Mouse (Mus musculus) liver, adult (tissue): ENCODE results near the gene Ssu2.
A peak's percentile ranks its signal among the peaks of the same experiment; 100 is the strongest.

Source experiments
- GATA4 ChIP-seq: IDR thresholded peaks from 2 replicates; pipeline ENCODE4 v1.6.1; 2014; ENCODE audit warnings: mild to moderate bottlenecking, low read length; ENCODE audit not compliant: insufficient replicate concordance

The Ssu2 gene

DNA sequence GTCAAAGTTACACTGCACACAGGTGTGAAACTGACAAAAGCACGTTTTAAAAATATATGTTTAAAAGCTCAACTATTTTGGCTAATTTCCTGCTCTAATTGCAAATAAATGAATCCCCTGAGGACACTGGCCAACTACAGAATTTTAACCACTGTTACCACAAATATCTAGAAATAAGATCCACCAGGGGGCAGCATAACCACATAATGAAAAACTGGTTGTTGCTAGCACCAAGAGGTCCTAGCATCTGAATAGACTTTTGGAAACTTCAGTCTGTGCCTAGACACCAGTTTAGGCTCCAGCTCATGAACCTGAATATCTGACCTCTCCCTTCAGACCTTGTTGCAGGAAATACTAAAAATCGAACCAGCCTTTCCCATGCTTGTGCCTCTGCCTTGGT is 23.2 kb downstream of the Ssu2 start:
- TF ChIP-seq GATA4, result no peak

GRCm38 (mm10) chr6:112362349-112362958 is 25.4 kb downstream of the Ssu2 start:
- no peak for TF ChIP-seq GATA4

GRCm38 (mm10) chr6:112360676-112361075 is 27.1 kb downstream of the Ssu2 start:
- TF ChIP-seq GATA4, result no peak

DNA sequence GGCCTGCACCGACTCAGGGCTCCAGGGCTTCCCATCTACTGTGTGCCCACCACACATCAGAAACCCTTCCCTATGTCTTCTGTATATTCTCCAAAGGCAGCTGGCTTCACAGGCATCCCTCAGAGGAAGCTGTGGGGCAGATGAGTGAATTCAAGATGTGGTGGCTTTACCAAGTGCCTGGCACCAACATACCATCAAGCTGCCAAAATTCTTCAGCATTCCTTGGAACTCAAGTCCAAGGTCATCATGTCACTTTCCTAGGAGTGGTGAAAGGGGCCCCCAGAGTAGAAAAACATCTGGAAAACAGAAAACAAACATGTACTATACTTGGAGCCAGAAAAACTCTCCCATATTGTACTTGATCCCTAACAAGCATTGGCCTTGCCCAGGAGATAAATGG is 28.5 kb downstream of the Ssu2 start:
- no peak for TF ChIP-seq GATA4

- no peak for TF ChIP-seq GATA4
These were observed 37.4 kb downstream of the Ssu2 start for GRCm38 (mm10) chr6:112350452-112350851.

DNA sequence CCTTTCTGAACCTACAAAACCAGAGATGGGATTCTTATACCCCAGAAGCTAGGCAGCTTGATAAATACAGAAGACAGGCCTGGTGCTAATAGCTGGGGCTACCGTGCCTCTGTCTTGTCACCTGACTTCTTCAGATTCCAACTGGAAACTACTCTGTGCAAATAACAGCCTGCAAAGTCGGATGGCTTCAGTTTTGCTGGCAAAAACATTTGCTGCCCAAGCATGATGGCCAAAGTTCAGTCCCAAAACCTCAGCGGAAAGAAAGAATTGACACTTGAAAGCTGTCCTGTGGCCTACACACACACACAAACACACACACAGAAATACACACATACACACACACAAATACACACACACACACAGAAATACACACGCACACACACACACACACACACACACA is 48.8 kb downstream of the Ssu2 start:
- no peak for TF ChIP-seq GATA4

- TF ChIP-seq GATA4, result no peak
These were observed 50.2 kb downstream of the Ssu2 start for GRCm38 (mm10) chr6:112337667-112338066.

DNA sequence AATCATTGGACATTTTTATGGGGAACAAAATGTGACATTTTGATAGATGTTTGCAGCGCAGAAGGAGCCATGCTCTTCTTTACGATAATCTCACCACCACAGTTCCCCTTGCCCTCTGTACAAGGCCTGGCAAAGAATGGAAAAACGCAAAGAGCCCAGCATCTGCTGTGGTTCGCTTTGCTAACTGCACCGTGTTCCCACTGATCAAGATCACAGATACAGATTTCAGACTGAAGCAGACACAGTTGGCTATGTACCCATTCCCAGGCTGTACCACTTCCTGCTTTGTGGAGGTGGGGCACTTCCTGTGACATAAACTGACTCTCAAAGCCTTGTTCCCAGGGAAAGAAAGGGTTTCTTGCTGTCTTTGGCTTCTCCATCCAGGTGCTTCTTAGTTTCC is 53.9 kb downstream of the Ssu2 start:
- no peak for TF ChIP-seq GATA4

- no peak for TF ChIP-seq GATA4
These were observed 56.6 kb downstream of the Ssu2 start for GRCm38 (mm10) chr6:112331223-112331598.

GRCm38 (mm10) chr6:112330520-112331222 is 57.2 kb downstream of the Ssu2 start:
- TF ChIP-seq GATA4, result no peak

GRCm38 (mm10) chr6:112327793-112328192 is 60.0 kb downstream of the Ssu2 start:
- peak; percentile 81; the same call in 1 of the 2 replicates for TF ChIP-seq GATA4

DNA sequence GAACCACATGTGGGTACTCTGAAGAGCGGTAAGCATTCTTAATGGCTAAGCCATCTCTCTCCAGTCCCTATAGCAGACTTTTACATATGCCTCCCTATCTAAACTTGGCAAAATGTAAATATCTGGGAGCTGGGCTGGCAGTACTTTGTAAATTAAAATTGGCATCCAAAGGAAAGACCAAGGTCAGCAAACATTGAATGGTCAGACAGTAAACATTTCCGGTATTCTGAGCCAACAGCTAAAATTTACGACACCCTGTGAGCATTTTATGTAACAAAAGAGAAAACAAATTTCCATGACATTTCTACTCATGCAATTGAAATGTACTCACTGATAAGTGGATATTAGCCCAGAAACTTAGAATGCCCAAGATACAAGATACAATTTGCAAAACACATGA is 62.6 kb downstream of the Ssu2 start:
- no peak for TF ChIP-seq GATA4

GRCm38 (mm10) chr6:112322916-112323315 is 64.9 kb downstream of the Ssu2 start:
- no peak for TF ChIP-seq GATA4

DNA sequence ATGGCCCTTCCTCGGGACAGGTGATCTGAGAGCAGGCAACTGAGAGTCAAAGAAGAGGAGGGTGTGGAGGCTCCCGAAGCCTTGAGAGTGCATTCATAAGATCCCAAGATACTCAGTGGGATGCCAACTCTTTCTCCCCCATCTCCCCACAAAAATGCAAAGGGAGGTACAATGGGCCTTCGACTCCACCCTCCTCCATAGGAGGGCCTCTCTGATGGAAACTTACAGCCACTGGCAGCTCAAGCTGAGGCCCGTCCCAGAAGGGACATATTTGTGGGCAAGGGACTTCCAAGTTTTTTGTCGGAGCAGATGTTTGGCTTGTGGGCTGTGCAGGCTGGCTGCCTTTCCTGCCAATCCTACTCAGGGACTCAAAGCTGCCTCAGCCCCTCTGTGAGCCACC is 67.1 kb downstream of the Ssu2 start:
- no peak for TF ChIP-seq GATA4

GRCm38 (mm10) chr6:112319449-112319848 is 68.4 kb downstream of the Ssu2 start:
- no peak for TF ChIP-seq GATA4

DNA sequence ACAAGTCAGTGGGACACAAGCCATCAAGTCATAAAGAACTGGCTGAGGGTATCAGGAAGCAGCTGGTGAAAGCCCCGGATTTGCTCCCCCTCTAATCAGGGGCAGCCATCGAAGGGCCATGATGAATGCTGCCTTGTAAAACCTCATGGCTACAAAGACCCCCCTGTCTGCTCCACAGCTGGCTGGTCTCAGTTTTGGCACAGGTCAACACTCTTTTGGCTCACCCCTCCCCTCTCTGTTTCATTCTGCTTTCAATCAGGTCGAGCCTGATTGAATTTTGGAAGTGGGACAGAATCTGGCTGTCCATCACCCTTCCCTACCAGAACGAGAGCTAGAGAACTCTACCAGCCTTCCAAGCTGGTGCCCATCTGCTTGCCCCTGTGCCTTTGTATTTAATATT is 76.4 kb downstream of the Ssu2 start:
- TF ChIP-seq GATA4, result no peak
